Mouse (Mus musculus) 3T3-L1 (cell line): ENCODE data around the gene Cd164.

Experiments
- DNase-seq: peaks from one replicate; pipeline ENCODE4 v3.0.0-alpha.2; 2015; ENCODE audit warnings: low read depth, low spot score

Cd164 gene

GRCm38 (mm10) chr10:41518981-41519618, at the start of gene Cd164:
TSS of gene Cd164 (plus strand) at chr10:41519414.
- DNase-seq: peak; percentile 86

GRCm38 (mm10) chr10:41470693-41471092, 48.5 kb upstream of the Cd164 start:
- no peak for DNase-seq

GRCm38 (mm10) chr10:41472534-41472933, 46.7 kb upstream of the Cd164 start:
- no peak for DNase-seq

- DNase-seq: no peak
Measured at GRCm38 (mm10) chr10:41472962-41473481, 46.2 kb upstream of the Cd164 start.

GRCm38 (mm10) chr10:41473782-41474468, 45.3 kb upstream of the Cd164 start:
- DNase-seq: no peak

GRCm38 (mm10) chr10:41474981-41475391, 44.2 kb upstream of the Cd164 start:
- peak; percentile 41 for DNase-seq

- peak; percentile 57 for DNase-seq
Measured at GRCm38 (mm10) chr10:41476171-41477017, 42.8 kb upstream of the Cd164 start, which contains the start of gene Mical1. TSS of gene Mical1 (plus strand) at chr10:41476314.

- DNase-seq: no peak
Measured at GRCm38 (mm10) chr10:41477018-41477277, 42.3 kb upstream of the Cd164 start.

GRCm38 (mm10) chr10:41477278-41478181, 41.7 kb upstream of the Cd164 start:
- DNase-seq: peak; percentile 87

- DNase-seq: no peak
Measured at GRCm38 (mm10) chr10:41479961-41480360, 39.3 kb upstream of the Cd164 start.

- no peak for DNase-seq
Measured at GRCm38 (mm10) chr10:41480938-41481880, 38.0 kb upstream of the Cd164 start.

- no peak for DNase-seq
Measured at GRCm38 (mm10) chr10:41482446-41482845, 36.8 kb upstream of the Cd164 start.

- no peak for DNase-seq
Measured at GRCm38 (mm10) chr10:41485778-41486177, 33.4 kb upstream of the Cd164 start.

- DNase-seq: peak; percentile 68
Measured at GRCm38 (mm10) chr10:41486506-41487170, 32.6 kb upstream of the Cd164 start.

GRCm38 (mm10) chr10:41488877-41489276, 30.3 kb upstream of the Cd164 start:
- DNase-seq: no peak

- no peak for DNase-seq
Measured at GRCm38 (mm10) chr10:41489294-41489693, 29.9 kb upstream of the Cd164 start.

GRCm38 (mm10) chr10:41489708-41490517, 29.3 kb upstream of the Cd164 start, which contains the start of the genes Smpd2 and Ppil6:
TSS of gene Smpd2 (minus strand) at chr10:41490369.
TSS of gene Ppil6 (plus strand) at chr10:41490439.
- peak; percentile 87 for DNase-seq

- DNase-seq: no peak
Measured at GRCm38 (mm10) chr10:41490518-41490873, 28.7 kb upstream of the Cd164 start.

GRCm38 (mm10) chr10:41491111-41491510, 28.1 kb upstream of the Cd164 start:
- DNase-seq: no peak
